Mouse (Mus musculus) layer of hippocampus, adult 2 months (tissue): ENCODE measurements around the gene Snx17. TPM values are rescaled to one million over a fixed set of nuclear protein-coding genes. Genes with fewer than 3 reads are reported as not detected.
A peak's percentile ranks its signal among the peaks of the same experiment; 100 is the strongest.

ENCODE experiments used
- DNase-seq, 2 experiments: peaks; one replicate each; pipeline ENCODE4 v3.0.0; 2022; ENCODE audit warnings: low spot score in 2 of 2
- H3K27ac ChIP-seq: fragments of 200-600 bp; 2 replicates; pipeline ENCODE4 v1.8.1; 2022
- H3K4me3 ChIP-seq: fragments of 200-600 bp; 2 replicates; pipeline ENCODE4 v1.8.1; 2022; ENCODE audit warnings: mild to moderate bottlenecking
- CTCF ChIP-seq: fragments of 200-600 bp; conservative IDR thresholded peaks from 2 replicates; pipeline ENCODE4 v1.8.1; 2022; ENCODE audit warnings: antibody characterized with exemption, mild to moderate bottlenecking, moderate library complexity
- total RNA-seq, 2 experiments: library from RNA; stranded (reverse); gene quantifications; 2 replicates each; pipeline ENCODE4 v1.2.3; 2021

Gene Snx17
- total RNA-seq, 2 experiments from 2014 or later = 80.9 to 81.5 TPM

GRCm38 (mm10) chr5:31183678-31184077, 9.3 kb upstream of the Snx17 start:
- no peak overlapping the region for H3K4me3 ChIP-seq
- TF ChIP-seq CTCF = no peak
- DNase-seq = no peak
- H3K27ac ChIP-seq = no peak overlapping the region

- Histone ChIP-seq H3K27ac (no peak overlapping the region), H3K4me3 (no peak overlapping the region)
- DNase-seq = no peak
- TF ChIP-seq CTCF = peak; percentile 65
Measured at GRCm38 (mm10) chr5:31188223-31188840, 4.7 kb upstream of the Snx17 start.

GRCm38 (mm10) chr5:31190201-31190600, 2.8 kb upstream of the Snx17 start:
- Histone ChIP-seq H3K27ac (no peak overlapping the region), H3K4me3 (no peak overlapping the region)
- no peak for TF ChIP-seq CTCF
- DNase-seq = no peak

- no peak for DNase-seq
- Histone ChIP-seq H3K27ac (peak overlapping the region; percentile 97), H3K4me3 (peak overlapping the region; percentile 85)
- TF ChIP-seq CTCF = no peak
Measured at GRCm38 (mm10) chr5:31192045-31192938, 735 bp upstream of the Snx17 start.

- DNase-seq = peak in 1 of 2 experiments; percentile 21
- TF ChIP-seq CTCF = no peak
- Histone ChIP-seq H3K4me3 (peak overlapping the region; percentile 85), H3K27ac (peak overlapping the region; percentile 97)
Measured at GRCm38 (mm10) chr5:31193631-31194281, 729 bp downstream of the Snx17 start.

GRCm38 (mm10) chr5:31194486-31195485, 1.8 kb downstream of the Snx17 start:
- DNase-seq = no peak
- Histone ChIP-seq H3K4me3 (peak overlapping the region; percentile 85; the same call in 1 of the 2 replicates), H3K27ac (no peak overlapping the region)
- TF ChIP-seq CTCF = no peak

GRCm38 (mm10) chr5:31195671-31196070, 2.6 kb downstream of the Snx17 start:
- TF ChIP-seq CTCF = no peak
- no peak overlapping the region for H3K4me3 ChIP-seq
- DNase-seq = no peak
- no peak overlapping the region for H3K27ac ChIP-seq

GRCm38 (mm10) chr5:31196207-31196606, 3.2 kb downstream of the Snx17 start:
- H3K4me3 ChIP-seq = no peak overlapping the region
- TF ChIP-seq CTCF = no peak
- DNase-seq = no peak
- no peak overlapping the region; the same call in 1 of the 2 replicates for H3K27ac ChIP-seq

GRCm38 (mm10) chr5:31197072-31197471, 4.0 kb downstream of the Snx17 start:
- no peak for DNase-seq
- TF ChIP-seq CTCF = no peak
- no peak overlapping the region for H3K4me3 ChIP-seq
- no peak overlapping the region for H3K27ac ChIP-seq

- H3K27ac ChIP-seq = peak overlapping the region; percentile 7; the same call in 1 of the 2 replicates
- no peak for DNase-seq
- TF ChIP-seq CTCF = no peak
- no peak overlapping the region for H3K4me3 ChIP-seq
Measured at GRCm38 (mm10) chr5:31198170-31198569, 5.1 kb downstream of the Snx17 start.

GRCm38 (mm10) chr5:31198616-31199320, 5.7 kb downstream of the Snx17 start:
- Histone ChIP-seq H3K27ac (peak overlapping the region; percentile 7; the same call in 1 of the 2 replicates), H3K4me3 (no peak overlapping the region)
- no peak for TF ChIP-seq CTCF
- DNase-seq = no peak
